Mouse (Mus musculus): ENCODE measurements at regions not wholly inside any gene's neighbourhood (a gene's known extent, or its start where the extent isn't known, plus 50 kb on each side); places are given as distances from the start of the nearest gene placed in this dataset.
A peak's percentile ranks its signal among the peaks of the same experiment; 100 is the strongest.

DNA sequence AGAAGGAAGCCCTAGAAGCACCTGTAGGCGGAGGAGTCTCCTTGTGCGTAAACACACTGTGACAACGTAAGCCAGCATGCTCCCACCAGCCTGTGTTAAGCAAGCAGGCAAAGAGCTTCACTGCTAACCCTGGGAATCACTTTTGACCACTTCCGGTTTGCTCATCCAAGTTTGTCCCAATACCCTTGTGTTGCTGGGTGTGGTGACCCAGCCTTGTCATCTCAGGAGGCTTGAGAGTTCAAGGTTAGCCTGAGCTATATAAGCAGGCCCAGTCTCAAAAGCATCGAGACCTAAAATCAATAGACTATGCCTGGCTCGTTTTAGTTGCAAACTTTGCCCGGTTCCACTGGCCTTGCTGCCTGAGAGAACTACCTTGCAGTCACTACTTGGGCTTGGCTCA, 175.2 kb upstream of the Sall1 start:
- DNase-seq (ENCODE audit: low spot score in 2 of 2) = no peak

DNA sequence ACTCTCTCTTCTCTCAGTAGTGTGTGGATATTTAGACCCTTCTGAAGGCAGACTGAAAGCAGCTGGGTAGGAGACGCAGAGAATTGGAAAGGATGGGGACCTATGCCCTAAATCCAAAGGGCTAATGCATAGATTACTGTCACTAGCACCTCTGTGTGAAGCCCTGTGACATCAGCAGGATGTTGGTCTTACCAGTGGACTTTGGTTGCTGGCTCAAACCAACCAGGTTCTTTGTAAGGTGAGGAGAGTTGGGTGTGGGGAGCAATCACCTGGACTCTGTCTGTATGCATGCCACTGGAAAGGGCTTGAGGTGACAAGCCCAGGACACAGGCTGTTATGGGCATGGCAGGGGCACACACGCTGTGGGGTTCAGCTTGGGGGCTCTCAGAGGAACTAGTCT, 173.7 kb upstream of the Sall1 start:
- DNase-seq (ENCODE audit: low spot score in 2 of 2) = no peak

DNA sequence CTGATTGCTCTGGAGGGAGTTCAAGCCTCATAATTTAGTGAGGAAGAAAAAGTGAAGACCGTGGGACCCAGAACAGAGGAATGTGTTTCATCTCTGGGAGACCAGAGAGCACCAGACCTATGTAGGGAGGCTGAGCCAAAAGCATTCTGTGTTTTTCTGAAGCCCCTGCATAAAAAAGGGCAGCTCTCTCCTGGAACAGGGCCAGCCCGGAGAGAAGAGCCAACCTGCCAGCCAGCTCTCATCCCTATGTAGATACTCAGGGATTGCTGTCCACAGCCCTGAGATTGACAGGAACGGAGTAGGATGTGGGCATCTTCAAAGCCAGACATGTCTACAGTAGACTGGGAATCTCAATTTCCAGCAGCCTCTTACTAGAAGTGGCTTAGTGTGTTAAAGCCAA, 168.0 kb upstream of the Sall1 start:
- DNase-seq (ENCODE audit: low spot score in 2 of 2) = no peak

DNA sequence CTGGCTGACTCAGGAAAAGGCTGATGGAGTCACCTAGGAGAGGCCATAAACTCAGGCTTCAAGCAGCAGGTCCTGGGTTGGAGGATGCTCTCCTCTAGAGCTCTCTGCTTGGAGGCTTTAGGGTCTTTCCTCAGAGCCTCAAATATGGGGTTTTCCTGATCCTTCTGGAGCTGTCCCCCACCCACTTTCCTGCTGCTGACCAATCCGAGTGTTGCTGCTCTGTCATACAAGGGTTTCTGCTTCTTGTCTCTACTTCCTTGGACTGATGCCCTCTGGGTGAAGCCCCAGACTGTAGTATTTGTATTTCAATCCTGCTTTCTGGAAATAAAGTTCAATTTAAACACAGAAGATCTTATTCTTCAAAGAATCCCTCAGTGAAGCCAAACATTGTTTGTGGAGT, 166.7 kb upstream of the Sall1 start:
- DNase-seq (ENCODE audit: low spot score in 2 of 2) = no peak

DNA sequence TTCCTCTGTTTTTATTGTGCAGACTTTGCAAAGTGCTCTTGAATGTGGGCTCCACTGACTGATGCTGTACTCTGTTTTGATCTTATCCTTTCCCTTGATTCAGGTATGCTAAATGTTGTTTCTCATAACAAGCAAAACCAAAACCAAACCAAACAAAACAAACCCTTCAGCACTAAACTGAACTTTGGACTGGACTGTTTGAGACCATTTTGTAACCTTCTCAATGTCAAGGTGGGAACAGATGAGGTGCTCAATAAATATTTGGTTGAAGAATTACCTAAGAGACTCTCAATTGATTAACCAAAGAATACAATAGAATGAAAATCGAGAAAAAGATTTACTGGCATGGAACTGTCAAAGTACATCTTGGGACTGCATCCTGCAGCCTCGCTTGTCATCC, 163.9 kb upstream of the Sall1 start:
- no peak for DNase-seq (ENCODE audit: low spot score in 2 of 2)

DNA sequence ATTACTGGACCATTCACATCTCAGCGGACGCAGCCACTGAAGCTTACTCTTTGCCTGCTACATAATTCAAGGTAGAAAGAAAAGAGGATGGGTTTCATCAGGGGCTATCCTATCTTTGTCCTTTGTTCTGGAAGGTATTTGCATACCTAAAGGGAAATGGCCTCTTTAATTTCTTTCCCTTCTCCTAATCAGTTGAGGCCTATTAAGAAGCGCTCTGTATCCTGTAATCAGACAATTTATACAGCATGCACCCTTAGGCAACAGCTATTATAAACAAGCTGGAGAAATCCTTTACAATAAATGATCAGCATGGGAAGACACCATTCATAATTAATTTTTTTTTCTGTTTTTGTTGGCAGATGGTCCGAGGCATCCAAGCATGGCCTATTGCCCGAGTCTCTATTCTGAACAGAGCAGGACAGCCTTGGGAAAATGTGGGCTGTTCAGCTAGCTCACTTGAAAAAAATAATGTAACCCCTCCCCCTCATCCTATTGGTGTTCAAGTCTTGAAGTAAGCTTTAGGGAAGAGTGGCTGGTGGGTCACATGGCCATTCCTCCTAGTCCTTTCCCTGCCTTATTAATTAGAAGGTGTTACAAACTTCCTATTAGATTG, 158.6 kb upstream of the Sall1 start:
- no peak for DNase-seq (ENCODE audit: low spot score in 2 of 2)

DNA sequence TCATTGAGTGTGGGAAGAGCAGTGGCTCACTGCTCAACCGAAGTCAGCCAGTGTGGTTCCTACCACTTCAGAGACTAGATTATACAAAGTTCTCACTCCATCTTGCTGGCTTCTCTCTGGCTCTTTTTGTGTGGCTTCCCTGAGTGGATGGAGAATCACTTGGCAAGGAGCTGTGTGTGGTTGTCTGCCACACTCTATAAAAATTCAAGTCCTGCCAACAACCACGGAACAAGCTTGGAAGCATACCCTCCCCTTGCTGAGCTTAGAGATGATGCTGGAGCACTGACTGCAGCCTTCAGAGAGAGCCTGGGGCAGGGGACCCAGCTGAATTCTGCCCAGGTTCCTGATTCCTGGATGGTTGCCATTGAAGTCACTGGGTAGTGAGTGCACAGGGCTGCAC, 156.3 kb upstream of the Sall1 start:
- peak in 1 of 2 experiments; percentile 9 for DNase-seq (ENCODE audit: low spot score in 2 of 2)

DNA sequence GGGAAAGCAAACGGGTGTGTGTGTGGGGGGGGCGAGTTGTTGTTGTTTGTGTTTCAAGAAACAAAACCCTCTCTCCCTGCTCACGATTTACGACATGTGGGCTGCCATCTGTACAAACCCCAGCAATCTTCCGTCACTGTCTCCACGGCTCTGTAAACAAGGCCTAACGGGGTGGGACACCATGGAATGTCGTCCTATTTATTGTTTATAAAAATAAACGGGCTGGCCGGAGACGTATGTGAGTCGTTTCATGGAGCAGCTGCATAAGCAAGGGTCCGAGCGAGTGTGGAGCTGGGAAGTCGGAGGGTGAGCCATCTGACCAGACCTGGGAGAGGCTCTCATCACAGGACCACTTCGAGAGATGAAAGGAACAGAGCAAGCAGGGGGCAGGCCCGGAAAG, 141.4 kb upstream of the Sall1 start:
- DNase-seq (ENCODE audit: low spot score in 2 of 2) = no peak

DNA sequence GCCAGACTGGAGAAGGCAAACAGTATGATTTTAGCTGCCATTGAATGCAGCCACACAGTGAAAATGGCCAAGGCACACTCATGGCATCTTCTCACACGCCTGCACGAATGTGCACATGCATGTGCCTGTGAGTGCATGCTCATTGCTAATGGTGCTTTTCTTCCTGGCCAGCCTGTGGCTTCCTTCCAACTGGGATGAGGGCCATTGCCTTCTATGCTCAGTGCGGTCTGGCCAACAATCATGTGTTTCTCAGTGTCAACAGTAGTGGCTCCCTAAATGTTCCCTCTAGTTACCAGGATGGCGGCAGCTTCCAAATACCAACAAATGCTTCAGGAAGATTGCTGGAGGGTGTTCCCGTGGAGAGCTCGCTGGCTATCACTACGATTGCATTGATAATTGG, 131.7 kb upstream of the Sall1 start:
- no peak for DNase-seq (ENCODE audit: low spot score in 2 of 2)

DNA sequence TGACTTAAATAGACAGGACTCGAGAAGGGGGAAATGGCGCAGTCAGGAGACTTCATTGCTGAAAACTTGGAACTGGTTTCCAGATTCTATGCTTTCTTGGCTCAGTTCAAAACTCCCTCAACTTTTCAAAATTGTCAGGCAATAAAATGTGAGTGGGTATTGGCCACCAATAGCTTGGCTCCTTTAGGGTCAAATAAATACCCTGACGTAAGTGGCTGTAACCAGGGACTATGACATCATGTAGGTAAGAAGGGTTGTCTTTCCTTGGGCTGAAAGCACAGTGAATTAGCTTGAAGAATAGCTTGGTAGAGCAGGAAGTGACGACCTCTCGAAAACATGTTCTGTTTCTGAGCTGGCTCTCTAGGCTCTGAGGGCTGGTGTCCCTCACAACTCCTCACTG, 127.6 kb upstream of the Sall1 start:
- no peak for DNase-seq (ENCODE audit: low spot score in 2 of 2)

DNA sequence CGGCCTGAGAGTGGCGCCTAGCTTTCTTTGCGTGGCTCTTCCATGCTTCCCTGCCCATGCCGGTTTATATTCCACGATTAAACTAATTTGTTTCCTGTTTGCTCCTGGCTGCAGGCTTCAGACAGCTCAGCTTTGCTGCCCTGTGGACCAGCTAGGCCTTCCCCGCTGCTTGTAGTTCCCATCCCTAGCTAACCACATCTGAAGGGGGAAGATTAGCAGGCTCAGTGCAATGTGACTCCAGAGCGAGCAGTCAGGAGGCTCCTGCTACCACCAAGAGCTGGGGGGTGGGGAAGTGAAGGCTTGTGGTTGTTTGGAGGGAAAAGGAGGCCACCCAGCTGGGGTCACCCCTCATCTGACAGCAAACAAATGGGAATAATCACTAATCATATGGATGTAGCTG, 125.5 kb upstream of the Sall1 start:
- no peak for DNase-seq (ENCODE audit: low spot score in 2 of 2)

DNA sequence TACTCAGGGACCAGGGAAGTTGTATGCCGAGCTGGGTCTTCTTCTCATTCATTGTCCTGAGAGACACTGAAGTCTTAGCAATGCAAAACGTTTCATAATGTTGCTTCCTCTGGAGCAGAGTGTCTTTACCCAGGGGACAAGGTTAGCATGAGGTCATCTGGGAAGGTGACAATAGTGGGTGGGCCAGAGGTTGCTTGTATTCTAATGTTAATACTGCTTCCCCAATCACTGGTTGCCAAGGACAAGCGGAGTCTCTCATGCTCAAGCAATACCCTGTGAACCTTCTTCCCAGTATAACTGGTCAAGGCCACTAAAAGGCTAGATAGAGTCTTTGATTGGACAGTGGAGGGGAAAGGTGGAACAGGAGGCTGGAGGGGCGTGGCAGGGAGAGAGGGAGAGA, 123.1 kb upstream of the Sall1 start:
- DNase-seq (ENCODE audit: low spot score in 2 of 2) = no peak

DNA sequence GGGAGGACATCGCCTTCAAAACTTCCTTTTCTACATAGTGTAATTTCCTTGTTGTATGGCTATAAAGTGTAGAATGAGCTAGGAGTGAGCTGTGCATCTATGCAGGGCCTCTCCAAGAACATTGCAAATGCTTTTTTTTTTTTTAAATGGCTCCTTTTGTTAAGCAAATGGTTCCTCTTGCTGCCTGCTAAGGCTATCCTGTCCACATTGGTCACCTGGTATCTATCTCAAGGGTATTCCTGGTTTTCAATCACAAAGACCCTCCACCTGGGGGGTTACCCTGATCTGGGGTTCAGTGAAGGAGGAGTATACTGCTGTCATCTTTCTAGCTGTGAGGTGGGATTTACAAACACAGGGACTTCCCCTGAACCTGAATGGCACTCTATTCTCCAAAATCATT, 112.9 kb upstream of the Sall1 start:
- DNase-seq (ENCODE audit: low spot score in 2 of 2) = no peak

DNA sequence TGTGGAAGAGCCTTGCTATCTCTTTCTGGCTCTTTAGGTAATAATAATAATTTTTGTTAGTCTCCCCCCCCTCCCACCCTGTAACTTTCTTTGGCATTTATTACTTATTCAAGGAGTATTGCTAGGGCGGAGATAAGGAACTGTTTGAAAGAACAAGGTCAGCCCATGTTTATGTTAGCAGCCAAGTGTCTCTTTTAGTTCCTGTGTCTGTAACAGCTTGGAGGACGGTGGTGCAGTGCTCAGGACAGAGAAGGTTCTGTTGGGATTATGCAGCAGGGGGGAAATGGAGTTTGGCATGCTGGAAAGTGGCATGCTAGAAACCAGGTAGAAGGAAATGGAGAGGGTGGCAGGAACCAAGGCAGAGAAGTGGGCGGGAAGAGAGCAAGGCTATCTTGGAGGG, 109.6 kb upstream of the Sall1 start:
- no peak for DNase-seq (ENCODE audit: low spot score in 2 of 2)

DNA sequence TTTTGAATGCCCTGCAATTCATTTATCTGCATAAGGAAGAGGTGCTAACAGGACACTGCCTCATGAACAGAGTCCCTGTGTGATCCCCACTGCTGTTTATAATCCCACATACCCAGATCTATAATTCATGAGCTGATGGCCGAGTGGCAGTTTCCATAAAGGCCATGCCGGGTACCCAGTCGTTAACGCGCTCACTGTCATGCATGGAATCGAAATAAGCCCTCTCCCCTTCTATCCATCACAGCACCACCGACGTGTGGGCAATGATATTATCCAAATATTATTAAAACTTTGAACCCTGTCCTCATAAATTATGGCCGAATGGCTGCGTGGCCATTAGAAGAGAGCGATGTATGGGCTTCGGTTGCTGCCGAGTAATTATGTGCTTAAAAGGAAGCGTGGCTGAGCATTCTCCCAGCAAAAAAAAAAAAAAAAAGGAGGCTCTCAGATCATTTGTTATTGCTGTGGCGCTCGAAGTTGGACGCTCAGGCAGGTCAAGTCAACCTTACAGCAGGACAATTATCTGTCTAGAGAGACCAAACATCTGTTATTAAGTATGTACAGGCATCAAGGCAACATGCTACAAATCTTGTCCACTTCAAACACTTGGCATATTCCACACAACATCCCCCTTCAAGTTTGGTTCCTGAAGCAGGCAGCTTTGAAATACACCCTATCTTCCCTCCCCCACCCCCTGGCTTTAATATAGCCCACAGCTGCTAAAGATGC, 109.1 kb upstream of the Sall1 start:
- DNase-seq (ENCODE audit: low spot score in 2 of 2) = no peak

DNA sequence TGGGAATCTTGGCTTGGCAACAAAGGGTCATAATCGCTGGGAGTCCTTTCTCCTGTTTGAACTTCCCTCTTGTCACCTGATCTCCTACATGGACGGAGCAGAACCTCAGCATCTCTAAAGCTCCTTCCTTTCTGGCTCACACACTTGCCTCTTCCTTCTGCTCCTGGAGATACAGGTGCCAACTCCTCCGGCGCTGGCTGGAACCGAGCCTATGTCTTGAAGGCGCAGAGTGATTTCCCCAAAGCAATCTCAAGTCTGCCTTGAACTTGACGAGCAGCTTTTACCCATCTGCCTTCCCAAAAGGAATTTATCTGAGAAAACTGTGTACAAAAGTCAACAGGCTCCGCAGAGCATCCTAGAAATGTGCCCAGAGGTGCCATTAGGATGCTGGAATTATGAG, 108.4 kb upstream of the Sall1 start:
- no peak for DNase-seq (ENCODE audit: low spot score in 2 of 2)

DNA sequence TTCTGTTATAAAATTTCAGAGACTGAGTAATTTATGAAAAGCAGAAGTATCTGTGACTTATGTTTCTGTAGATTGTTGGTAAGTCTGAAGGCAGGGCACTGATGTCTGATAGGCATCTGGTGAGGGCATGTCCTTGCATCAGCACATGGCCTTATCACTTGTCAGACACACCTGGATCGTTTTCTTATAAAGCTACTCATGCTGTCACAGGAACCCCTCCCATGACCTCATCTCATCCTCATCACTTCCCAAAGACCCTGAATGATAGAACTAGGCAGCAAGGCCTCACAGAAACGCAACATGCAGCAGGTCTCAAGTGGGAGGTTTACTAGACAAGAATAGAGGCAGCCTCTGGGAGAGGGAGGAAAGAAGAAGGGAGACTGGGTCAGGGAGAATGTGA, 107.0 kb upstream of the Sall1 start:
- DNase-seq (ENCODE audit: low spot score in 2 of 2) = no peak

DNA sequence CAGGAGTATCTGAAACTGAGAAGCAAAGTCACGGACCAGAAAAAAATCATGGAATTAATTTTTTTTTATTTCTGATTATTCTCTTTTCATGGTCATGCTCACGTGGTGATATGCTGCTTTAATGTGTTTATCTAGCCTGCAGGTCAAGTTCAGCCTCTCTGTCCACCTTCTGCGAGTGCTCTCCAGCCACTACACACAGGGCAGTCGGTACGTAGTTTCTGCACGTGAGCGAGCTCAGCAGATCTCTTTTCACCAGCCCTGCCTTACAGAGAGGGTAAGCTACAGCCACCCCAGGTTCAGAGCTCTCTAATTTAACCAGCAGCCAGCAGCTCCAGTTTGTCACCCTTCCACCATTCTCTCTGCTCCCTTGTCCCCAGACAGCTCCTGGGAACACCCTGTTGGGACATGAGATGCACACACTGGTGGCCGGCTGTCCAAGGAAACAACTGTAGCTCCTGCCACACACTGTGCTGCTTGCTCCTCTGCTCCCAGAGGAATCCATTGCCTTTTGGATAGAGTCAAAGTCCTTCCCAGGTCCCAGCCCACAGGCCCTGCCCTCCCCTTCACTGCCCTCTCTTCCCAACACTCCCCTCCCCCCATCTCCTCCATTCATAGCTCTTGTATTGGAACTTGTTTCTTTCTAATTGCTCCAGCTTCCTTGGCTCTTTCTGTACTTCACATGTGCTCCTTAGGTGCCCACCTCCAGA, 97.7 kb upstream of the Sall1 start:
- no peak for DNase-seq (ENCODE audit: low spot score in 2 of 2)

DNA sequence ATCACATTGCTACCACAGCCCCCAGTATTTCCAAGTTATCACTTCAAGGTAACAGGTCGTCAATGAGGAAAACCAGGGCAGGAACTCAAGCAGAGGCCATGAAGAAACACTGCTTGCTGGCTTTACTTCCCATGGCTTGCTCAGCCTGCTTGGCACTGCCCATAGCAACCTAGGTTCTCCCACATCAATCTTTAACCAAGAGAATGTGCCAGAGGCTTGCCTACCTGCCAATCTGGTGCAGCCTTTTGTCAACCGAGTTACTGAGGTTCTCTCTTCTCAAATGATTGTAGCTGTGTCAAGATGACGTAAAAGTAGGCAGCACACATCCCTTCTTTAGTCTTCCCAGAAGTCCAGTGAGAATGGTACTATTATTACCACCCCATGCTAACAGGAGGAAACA, 95.9 kb upstream of the Sall1 start:
- DNase-seq (ENCODE audit: low spot score in 2 of 2) = no peak

DNA sequence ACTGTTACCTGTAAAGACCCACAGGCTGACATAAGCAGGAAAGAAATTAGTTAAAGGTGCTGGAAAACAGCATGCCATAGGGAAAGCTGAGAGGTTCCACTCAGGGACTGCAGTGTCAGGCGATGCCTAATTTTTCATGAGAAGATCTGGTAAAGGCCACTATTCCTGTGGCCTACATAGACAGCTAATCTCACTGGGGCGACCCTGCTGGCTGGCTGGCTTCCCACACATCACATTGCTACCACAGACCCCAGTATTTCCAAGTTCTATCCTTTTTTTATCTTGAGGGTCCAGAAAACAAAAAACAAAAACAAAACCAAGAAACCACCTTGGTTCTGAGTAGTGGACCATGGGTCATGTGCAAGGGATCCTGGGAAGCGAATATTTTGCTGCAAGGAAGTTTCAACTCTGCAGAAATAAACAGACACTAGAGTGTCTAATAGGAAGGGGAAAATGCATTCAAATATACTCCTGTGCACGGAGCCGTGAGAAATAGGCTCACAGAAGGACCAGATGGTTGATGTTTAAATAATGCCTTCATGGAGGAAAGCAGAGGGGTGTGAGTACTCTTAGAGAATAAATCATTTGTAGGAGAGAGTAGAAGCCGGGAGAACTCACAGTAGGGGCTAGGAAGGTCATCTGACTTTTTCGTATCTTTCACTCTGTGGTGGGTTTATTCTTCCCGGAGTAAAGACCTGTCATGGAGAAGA, 94.6 kb upstream of the Sall1 start:
- DNase-seq (ENCODE audit: low spot score in 2 of 2) = no peak

DNA sequence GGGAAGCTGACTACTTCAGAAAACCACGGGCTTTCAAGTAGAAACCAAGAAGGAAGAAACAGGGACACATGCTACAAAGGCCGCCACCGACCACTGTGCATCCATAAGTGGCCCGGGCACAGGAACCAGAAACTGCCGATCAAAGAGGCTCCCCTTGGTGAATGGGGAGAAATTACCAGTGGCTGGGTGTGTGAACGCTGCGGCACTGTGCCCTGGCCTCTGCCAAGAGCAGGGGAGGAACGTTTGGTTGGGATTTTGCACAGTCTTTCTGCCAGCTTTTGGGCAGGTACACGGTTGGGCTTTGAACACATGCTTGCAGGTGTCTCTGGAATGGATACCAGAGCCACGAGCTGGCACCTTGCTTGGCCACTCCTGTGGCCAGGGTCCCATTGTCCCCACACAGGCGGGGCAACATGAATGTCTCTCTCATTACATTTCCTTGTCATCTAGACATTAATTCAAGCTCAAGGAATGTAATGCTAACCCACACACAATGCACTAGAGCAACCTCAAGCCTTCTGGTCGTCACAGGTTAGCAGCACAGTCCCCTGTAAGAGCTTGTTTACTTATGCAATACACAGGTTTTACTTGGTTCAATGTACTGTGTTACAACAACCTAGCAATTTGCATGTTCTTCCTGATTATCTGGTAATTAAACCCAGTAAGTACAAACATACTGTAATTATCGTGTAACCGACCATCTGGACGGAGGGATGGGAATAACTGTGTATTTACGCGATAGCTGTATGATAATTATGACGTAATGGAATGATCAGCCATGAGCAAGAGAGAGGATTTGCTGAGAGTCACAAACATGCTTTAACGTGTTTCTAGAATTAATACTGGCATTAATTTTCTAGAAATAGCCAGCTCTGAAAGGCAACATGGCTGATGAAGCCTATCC, 90.9 kb upstream of the Sall1 start:
- DNase-seq (ENCODE audit: low spot score in 2 of 2) = no peak

All from layer of hippocampus, adult 18-20 months (tissue).